Comparison of ENCODE assay signal across 8 mouse cellular contexts in genomic region chr12:100210973-100211372, GRCm38 (mm10). TPM values are rescaled to one million over a fixed set of nuclear protein-coding genes. Genes with fewer than 3 reads are reported as not detected.
A peak's percentile ranks its signal among the peaks of the same experiment; 100 is the strongest.
DNase-seq lines count a peak whose midpoint lies in the region; ATAC-seq and TF ChIP-seq lines count a peak whose summit lies in the region.

No protein-coding gene starts in this region.

- H3K4me1 ChIP-seq in heart, adult 2 months (ENCODE audit: control insufficient read depth, insufficient read depth, low read length) = peaks cover 9% of the 10 kb centered on the region
- peaks cover 14% of the 10 kb centered on the region; the same call in 1 of the 2 replicates for H3K4me1 ChIP-seq in neural tube, embryonic 13.5 days (replicated peaks)

- H3K79me2 ChIP-seq in heart, adult 2 months (replicated peaks; ENCODE audit: control insufficient read depth, insufficient read depth, low read length) = no peaks in the 10 kb centered on the region

- no peak overlapping the region for H3K4me3 ChIP-seq in heart, adult 2 months
- no peak overlapping the region for H3K4me3 ChIP-seq in neural tube, embryonic 13.5 days

- TF ChIP-seq CTCF in heart, adult 2 months (IDR thresholded peaks at IDR 0.05) = no peak

- no peak for ATAC-seq in neural tube, embryonic 13.5 days (ENCODE audit: low read depth)

- no peak overlapping the region for H3K9ac ChIP-seq in heart, adult 2 months (ENCODE audit: low read depth, low read length)
- no peak overlapping the region for H3K9ac ChIP-seq in neural tube, embryonic 13.5 days

- no peak overlapping the region for H3K4me2 ChIP-seq in neural tube, embryonic 13.5 days

- intact Hi-C loops in heart, adult 2 months (cut with DNase I) = no loop called here

- no peak for TF ChIP-seq EP300 in heart, adult 2 months (IDR thresholded peaks at IDR 0.05; ENCODE audit: insufficient read depth, low read depth, low read length)

- H3K27me3 ChIP-seq in heart, adult 2 months (ENCODE audit: control insufficient read depth, insufficient read depth, low read length) = no peaks in the 10 kb centered on the region
- no peaks in the 10 kb centered on the region for H3K27me3 ChIP-seq in neural tube, embryonic 13.5 days

- DNase-seq in heart, adult 18-20 months = peak; percentile 17 to 26
- no peak for DNase-seq in heart, adult 2 months
- peak; percentile 56 for DNase-seq in urinary bladder, postnatal 25 days (ENCODE audit: low spot score)
- no peak for DNase-seq in urinary bladder, adult 2 months (ENCODE audit: low spot score)
- DNase-seq in liver = peak; percentile 48
- DNase-seq in frontal cortex, postnatal 25 days (ENCODE audit: low spot score in 2 of 2) = no peak
- no peak for DNase-seq in testis, postnatal 14 days (ENCODE audit: low spot score)

- H3K9me3 ChIP-seq in neural tube, embryonic 13.5 days = peaks cover 6% of the 10 kb centered on the region; the same call in 1 of the 2 replicates

- 6% methylated on average over 5 of the region's 5 CpGs for WGBS in heart, adult 2 months
- WGBS in neural tube, embryonic 13.5 days = 69% methylated on average over 5 of the region's 5 CpGs

- H3K36me3 ChIP-seq in heart, adult 2 months (ENCODE audit: control insufficient read depth, insufficient read depth, low read length) = peaks cover 22% of the 10 kb centered on the region
- peaks cover 54% of the 10 kb centered on the region for H3K36me3 ChIP-seq in neural tube, embryonic 13.5 days

- TF ChIP-seq POLR2A in heart, adult 2 months (IDR thresholded peaks at IDR 0.05; ENCODE audit: insufficient read depth, low read depth, low read length) = no peak

- no peak overlapping the region for H3K27ac ChIP-seq in heart, adult 2 months
- H3K27ac ChIP-seq in neural tube, embryonic 13.5 days (replicated peaks) = peak overlapping the region; percentile 56

RNA-seq across cellular contexts. Expression of gene Calm1, which starts 11.7 kb away (rescaled TPM):
- 100 to 1,000 TPM; 228 to 241 TPM for total RNA-seq in heart, adult 18-20 months (2021)
- total RNA-seq in heart, adult 2 months (2021) = 100 to 1,000 TPM; 224 to 240 TPM
- polyA plus RNA-seq in heart, adult 2 months (2012; rRNA removed) = 99.2 and 105 TPM in 2 replicates
- polyA plus RNA-seq in urinary bladder, adult 2 months (2012; rRNA removed) = 289 and 307 TPM in 2 replicates
- 2,474 and 2,486 TPM in 2 replicates for polyA plus RNA-seq in neural tube, embryonic 13.5 days (2015; fragmentation: Nextera tagmentation; extraction: Ambion mirVana)

RNA-seq across cellular contexts. Expression of gene Nrde2, which starts 51.5 kb away (rescaled TPM):
- 1 to 10 TPM; 7.8 to 8.2 TPM for total RNA-seq in heart, adult 18-20 months (2021)
- 10 to 100 TPM in 1 of 2 experiments, 1 to 10 TPM in 1; 7.9 to 11.0 TPM for total RNA-seq in heart, adult 2 months (2021)
- polyA plus RNA-seq in heart, adult 2 months (2012; rRNA removed) = 5.1 and 6.9 TPM in 2 replicates
- polyA plus RNA-seq in urinary bladder, adult 2 months (2012; rRNA removed) = 10.0 and 12.9 TPM in 2 replicates
- polyA plus RNA-seq in neural tube, embryonic 13.5 days (2015; fragmentation: Nextera tagmentation; extraction: Ambion mirVana) = 11.5 and 11.8 TPM in 2 replicates

Comparison
In these comparisons a context has a peak if more than half of its experiments do, and no peak if none do; other contexts are left out.
1. DNase-seq: peak in heart, adult 18-20 months (2 of 2), urinary bladder, postnatal 25 days (single experiment) and liver (single experiment); none in heart, adult 2 months (0 of 2), urinary bladder, adult 2 months (single experiment), frontal cortex, postnatal 25 days (0 of 2) and testis, postnatal 14 days (single experiment).